Mouse (Mus musculus): ENCODE results near the gene Gm20388. TPM values are rescaled to one million over a fixed set of nuclear protein-coding genes. Genes with fewer than 3 reads are reported as not detected.

The Gm20388 gene
- total and polyA plus RNA-seq, 2 experiments from 2014 or later: 51.3 TPM; not detected in 1

GRCm38 (mm10) chr8:123402730-123403326 is 3492.2 kb downstream of the Gm20388 start:
- 93% methylated on average over 9 of the region's 9 CpGs for WGBS
- DNase-seq: no peak
- no peak for TF ChIP-seq CTCF (IDR thresholded peaks at IDR 0.05; ENCODE audit: low read depth)

GRCm38 (mm10) chr8:123404521-123404920 is 3493.9 kb downstream of the Gm20388 start:
- WGBS: 49% methylated on average over 8 of the region's 8 CpGs

More at GRCm38 (mm10) chr8:123402730-123403326, 3492.2 kb downstream of the Gm20388 start:
- no peak for ATAC-seq
- H3K4me2 ChIP-seq (ENCODE audit: low read depth): no peak overlapping the region
- no peaks in the 10 kb centered on the region for H3K27me3 ChIP-seq (ENCODE audit: insufficient read depth, low read length)
- H3K4me1 ChIP-seq (ENCODE audit: insufficient read depth): no peaks in the 10 kb centered on the region
- peaks cover 58% of the 10 kb centered on the region for H3K36me3 ChIP-seq (ENCODE audit: insufficient read depth)
- H3K27ac ChIP-seq (ENCODE audit: low read depth, low read length): no peak overlapping the region
- H3K9ac ChIP-seq: no peak overlapping the region
- no peak overlapping the region for H3K4me3 ChIP-seq (ENCODE audit: low read depth, low read length)
- no peaks in the 10 kb centered on the region for H3K9me3 ChIP-seq (ENCODE audit: low read length)

GRCm38 (mm10) chr8:123406786-123407185 is 3496.1 kb downstream of the Gm20388 start, which contains the start of gene Mc1r:
TSS of gene Mc1r (plus strand) at chr8:123407107.
- 0 out of 2 replicates have a peak within 1 kb of the TSS, but pooled peaks have one; percentile 22 for H3K9ac ChIP-seq
- no peak within 1 kb of the TSS for H3K27ac ChIP-seq (ENCODE audit: low read depth, low read length)
- H3K4me3 ChIP-seq (ENCODE audit: low read depth, low read length): no peak within 1 kb of the TSS
- H3K4me1 ChIP-seq (ENCODE audit: insufficient read depth): peaks cover 14% of the 10 kb centered on the region; the same call in 1 of the 2 replicates
- ATAC-seq (no peak), DNase-seq (peak; percentile 88)
- peaks cover 19% of the 10 kb centered on the region for H3K36me3 ChIP-seq (ENCODE audit: insufficient read depth)
- H3K9me3 ChIP-seq (ENCODE audit: low read length): no peaks in the 10 kb centered on the region
- peak; percentile 88 for TF ChIP-seq CTCF (IDR thresholded peaks at IDR 0.05; ENCODE audit: low read depth)
- WGBS: 7% methylated on average over 4 of the region's 4 CpGs
- no peaks in the 10 kb centered on the region for H3K27me3 ChIP-seq (ENCODE audit: insufficient read depth, low read length)
- H3K4me2 ChIP-seq (ENCODE audit: low read depth): no peak within 1 kb of the TSS

More at GRCm38 (mm10) chr8:123404521-123404920, 3493.9 kb downstream of the Gm20388 start:
- H3K4me1 ChIP-seq (ENCODE audit: insufficient read depth): peaks cover 6% of the 10 kb centered on the region; the same call in 1 of the 2 replicates
- no peak overlapping the region for H3K27ac ChIP-seq (ENCODE audit: low read depth, low read length)
- no peak for ATAC-seq
- H3K4me2 ChIP-seq (ENCODE audit: low read depth): no peak overlapping the region
- H3K4me3 ChIP-seq (ENCODE audit: low read depth, low read length): no peak overlapping the region
- H3K9me3 ChIP-seq (ENCODE audit: low read length): no peaks in the 10 kb centered on the region
- H3K9ac ChIP-seq: no peak overlapping the region
- TF ChIP-seq CTCF (IDR thresholded peaks at IDR 0.05; ENCODE audit: low read depth): no peak
- DNase-seq: no peak
- H3K27me3 ChIP-seq (ENCODE audit: insufficient read depth, low read length): no peaks in the 10 kb centered on the region
- peaks cover 41% of the 10 kb centered on the region for H3K36me3 ChIP-seq (ENCODE audit: insufficient read depth)

- Histone ChIP-seq H3K36me3 (ENCODE audit: insufficient read depth) (peaks cover 10% of the 10 kb centered on the region), H3K27me3 (ENCODE audit: insufficient read depth, low read length) (no peaks in the 10 kb centered on the region), H3K9ac (no peak overlapping the region), H3K4me2 (ENCODE audit: low read depth) (no peak overlapping the region), H3K4me3 (ENCODE audit: low read depth, low read length) (no peak overlapping the region), H3K4me1 (ENCODE audit: insufficient read depth) (peaks cover 14% of the 10 kb centered on the region; the same call in 1 of the 2 replicates), H3K9me3 (ENCODE audit: low read length) (no peaks in the 10 kb centered on the region), H3K27ac (ENCODE audit: low read depth, low read length) (no peak overlapping the region)
- WGBS: 93% methylated on average over 13 of the region's 13 CpGs
- DNase-seq (no peak), ATAC-seq (no peak)
- no peak for TF ChIP-seq CTCF (IDR thresholded peaks at IDR 0.05; ENCODE audit: low read depth)
Measured at GRCm38 (mm10) chr8:123407612-123408011, 3497.0 kb downstream of the Gm20388 start.

GRCm38 (mm10) chr8:123408586-123409544 is 3498.2 kb downstream of the Gm20388 start:
- no peak for TF ChIP-seq CTCF (IDR thresholded peaks at IDR 0.05; ENCODE audit: low read depth)
- no peaks in the 10 kb centered on the region for H3K36me3 ChIP-seq (ENCODE audit: insufficient read depth)
- H3K27ac ChIP-seq (ENCODE audit: low read depth, low read length): 0 out of 2 replicates have a peak overlapping the region, but pooled peaks have one; percentile 98
- H3K4me1 ChIP-seq (ENCODE audit: insufficient read depth): peaks cover 14% of the 10 kb centered on the region; the same call in 1 of the 2 replicates
- no peaks in the 10 kb centered on the region for H3K9me3 ChIP-seq (ENCODE audit: low read length)
- no peak for DNase-seq
- peak overlapping the region; percentile 90 for H3K4me2 ChIP-seq (ENCODE audit: low read depth)
- WGBS: 71% methylated on average over 9 of the region's 9 CpGs
- ATAC-seq: no peak
- H3K9ac ChIP-seq: 0 out of 2 replicates have a peak overlapping the region, but pooled peaks have one; percentile 99
- H3K4me3 ChIP-seq (ENCODE audit: low read depth, low read length): no peak overlapping the region
- no peaks in the 10 kb centered on the region for H3K27me3 ChIP-seq (ENCODE audit: insufficient read depth, low read length)

- ATAC-seq (no peak), DNase-seq (peak; percentile 78)
- H3K4me2 ChIP-seq (ENCODE audit: low read depth): peak overlapping the region; percentile 90
- no peaks in the 10 kb centered on the region for H3K36me3 ChIP-seq (ENCODE audit: insufficient read depth)
- TF ChIP-seq CTCF (IDR thresholded peaks at IDR 0.05; ENCODE audit: low read depth): no peak
- no peaks in the 10 kb centered on the region for H3K27me3 ChIP-seq (ENCODE audit: insufficient read depth, low read length)
- no peaks in the 10 kb centered on the region for H3K9me3 ChIP-seq (ENCODE audit: low read length)
- peak overlapping the region; percentile 72 for H3K4me3 ChIP-seq (ENCODE audit: low read depth, low read length)
- 11% methylated on average over 8 of the region's 8 CpGs for WGBS
- peaks cover 14% of the 10 kb centered on the region; the same call in 1 of the 2 replicates for H3K4me1 ChIP-seq (ENCODE audit: insufficient read depth)
- H3K27ac ChIP-seq (ENCODE audit: low read depth, low read length): peak overlapping the region; percentile 98
- H3K9ac ChIP-seq: peak overlapping the region; percentile 99
Measured at GRCm38 (mm10) chr8:123410049-123410587, 3499.5 kb downstream of the Gm20388 start.

Data from forebrain, postnatal 0 days (tissue).